Mouse (Mus musculus): Measurements from ENCODE around the gene Gm44596.

- no peak for TF ChIP-seq GATA1 (IDR thresholded peaks at IDR 0.05; ENCODE audit: borderline replicate concordance, low read length)
- no peak for TF ChIP-seq FLI1 (IDR thresholded peaks at IDR 0.05; ENCODE audit: low read length)
Observed at GRCm38 (mm10) chr6:128370040-128370439, 5.3 kb upstream of the Gm44596 start.

Measured in megakaryocyte, embryonic 14.5 days (primary cell).